Mouse (Mus musculus) hindbrain, embryonic 10.5 days (tissue): Measurements from ENCODE around the gene Izumo2. TPM values are rescaled to one million over a fixed set of nuclear protein-coding genes. Genes with fewer than 3 reads are reported as not detected.
A peak's percentile ranks its signal among the peaks of the same experiment; 100 is the strongest.
"Not testable (repeated sequence)": the region's sequence is repeated elsewhere in the genome, so short reads cannot be mapped to it uniquely, and the experiment has no call there.

Experiments used
- DNase-seq: peaks from one replicate; pipeline ENCODE4 v3.0.0-alpha.2; 2017; ENCODE audit warnings: low spot score
- H3K27ac ChIP-seq: fragments of 300-500 bp; sonication (generic); 2 replicates; pipeline ENCODE4 v1.5.1; 2016; ENCODE audit warnings: mild to moderate bottlenecking, moderate library complexity
- H3K27me3 ChIP-seq: fragments of 300-500 bp; sonication (generic); 2 replicates; pipeline ENCODE4 v1.6.1; 2016; ENCODE audit warnings: mild to moderate bottlenecking; ENCODE audit not compliant: poor library complexity, insufficient read depth, severe bottlenecking
- H3K36me3 ChIP-seq: fragments of 300-500 bp; sonication (generic); 2 replicates; pipeline ENCODE4 v1.6.1; 2016; ENCODE audit warnings: mild to moderate bottlenecking, moderate library complexity
- H3K4me1 ChIP-seq: fragments of 300-500 bp; sonication (generic); replicated peaks from 2 replicates; pipeline ENCODE4 v1.6.1; 2016; ENCODE audit warnings: mild to moderate bottlenecking
- H3K4me3 ChIP-seq: fragments of 300-500 bp; sonication (generic); 2 replicates; pipeline ENCODE4 v1.5.1; 2016; ENCODE audit warnings: mild to moderate bottlenecking, moderate library complexity
- H3K9me3 ChIP-seq: fragments of 300-500 bp; sonication (generic); 2 replicates; pipeline ENCODE4 v1.6.1; 2016; ENCODE audit warnings: mild to moderate bottlenecking, moderate library complexity
- WGBS: fragments of 180-500 bp; shearing (Covaris S2); methylation state at CpG from one replicate; pipeline ENCODE4 v1.1.7; 2016; 5-methylcytosine and 5-hydroxymethylcytosine counted together
- polyA plus RNA-seq: library from polyadenylated mRNA; unstranded; fragments of >200 nt; fragmentation: Nextera tagmentation; extraction: Ambion mirVana; gene quantifications from 2 replicates; pipeline ENCODE4 v1.2.1, GENCODE M21; 2016

Gene Izumo2
- polyA plus RNA-seq, 1 experiment from 2014 or later = not detected

GRCm38 (mm10) chr7:44744270-44744669 lies 35.7 kb downstream of the Izumo2 start:
- 34% methylated on average over 9 of the region's 9 CpGs for WGBS
- H3K27ac ChIP-seq = 0 out of 2 replicates have a peak overlapping the region, but pooled peaks have one; percentile 9
- no peak for DNase-seq

GRCm38 (mm10) chr7:44745076-44745475 lies 36.5 kb downstream of the Izumo2 start:
- Histone ChIP-seq H3K27me3 (no peaks in the 10 kb centered on the region), H3K4me1 (peaks cover 36% of the 10 kb centered on the region), H3K9me3 (no peaks in the 10 kb centered on the region), H3K27ac (peak overlapping the region; percentile 82), H3K36me3 (no peaks in the 10 kb centered on the region), H3K4me3 (peak overlapping the region; percentile 59)
- under 1% methylated on average over 18 of the region's 18 CpGs for WGBS
- peak; percentile 85 for DNase-seq

More at GRCm38 (mm10) chr7:44744270-44744669, 35.7 kb downstream of the Izumo2 start:
- peaks cover 32% of the 10 kb centered on the region for H3K4me1 ChIP-seq
- no peaks in the 10 kb centered on the region for H3K9me3 ChIP-seq
- 0 out of 2 replicates have a peak, but pooled peaks cover 3% of the 10 kb centered on the region for H3K36me3 ChIP-seq
- H3K4me3 ChIP-seq = peak overlapping the region; percentile 59
- H3K27me3 ChIP-seq = no peaks in the 10 kb centered on the region

GRCm38 (mm10) chr7:44747115-44747514 lies 38.6 kb downstream of the Izumo2 start:
- DNase-seq = no peak
- peaks cover 3% of the 10 kb centered on the region for H3K36me3 ChIP-seq
- peaks cover 36% of the 10 kb centered on the region for H3K4me1 ChIP-seq
- H3K27me3 ChIP-seq = no peaks in the 10 kb centered on the region
- H3K9me3 ChIP-seq = no peaks in the 10 kb centered on the region
- WGBS = 70% methylated on average over 4 of the region's 4 CpGs
- peak overlapping the region; percentile 75; the same call in 1 of the 2 replicates for H3K4me3 ChIP-seq
- H3K27ac ChIP-seq = no peak overlapping the region

- no peaks in the 10 kb centered on the region for H3K9me3 ChIP-seq
- peaks cover 36% of the 10 kb centered on the region for H3K4me1 ChIP-seq
- H3K4me3 ChIP-seq = peak within 1 kb of the TSS; percentile 75
- peaks cover 16% of the 10 kb centered on the region for H3K36me3 ChIP-seq
- H3K27ac ChIP-seq = peak within 1 kb of the TSS; percentile 91
- H3K27me3 ChIP-seq = no peaks in the 10 kb centered on the region
- DNase-seq = peak; percentile 95
- under 1% methylated on average over 44 of the region's 44 CpGs for WGBS
Observed at GRCm38 (mm10) chr7:44748101-44749044, 39.8 kb downstream of the Izumo2 start, which contains the start of gene Vrk3. Vrk3 (plus strand) TSS chr7:44748413.

GRCm38 (mm10) chr7:44750950-44751349 lies 42.4 kb downstream of the Izumo2 start, which contains the start of gene Zfp473:
Zfp473 (minus strand) TSS chr7:44751050.
- H3K4me3 ChIP-seq = not testable (repeated sequence)
- 86% methylated on average over 1 of the region's 1 CpGs for WGBS

GRCm38 (mm10) chr7:44757164-44757563 lies 48.6 kb downstream of the Izumo2 start:
- Histone ChIP-seq H3K4me1 (no peaks in the 10 kb centered on the region), H3K36me3 (peaks cover 97% of the 10 kb centered on the region), H3K9me3 (no peaks in the 10 kb centered on the region), H3K4me3 (no peak overlapping the region), H3K27ac (no peak overlapping the region), H3K27me3 (no peaks in the 10 kb centered on the region)
- no peak for DNase-seq
- 88% methylated on average over 2 of the region's 2 CpGs for WGBS

More at GRCm38 (mm10) chr7:44750950-44751349, 42.4 kb downstream of the Izumo2 start, which contains the start of gene Zfp473:
- H3K36me3 ChIP-seq = peaks cover 42% of the 10 kb centered on the region
- not testable (repeated sequence) for H3K27ac ChIP-seq, H3K9me3 ChIP-seq, H3K27me3 ChIP-seq, DNase-seq
- H3K4me1 ChIP-seq = peaks cover 19% of the 10 kb centered on the region

GRCm38 (mm10) chr7:44760366-44760765 lies 51.8 kb downstream of the Izumo2 start:
- Histone ChIP-seq H3K4me1 (no peaks in the 10 kb centered on the region), H3K4me3 (no peak overlapping the region), H3K36me3 (peaks cover 93% of the 10 kb centered on the region), H3K27me3 (no peaks in the 10 kb centered on the region), H3K27ac (no peak overlapping the region), H3K9me3 (no peaks in the 10 kb centered on the region)
- no peak for DNase-seq

GRCm38 (mm10) chr7:44768129-44768528 lies 59.6 kb downstream of the Izumo2 start:
- H3K36me3 ChIP-seq = peaks cover 94% of the 10 kb centered on the region
- no peak overlapping the region for H3K27ac ChIP-seq
- no peak for DNase-seq
- H3K4me3 ChIP-seq = no peak overlapping the region
- H3K27me3 ChIP-seq = no peaks in the 10 kb centered on the region
- H3K4me1 ChIP-seq = no peaks in the 10 kb centered on the region
- 87% methylated on average over 5 of the region's 5 CpGs for WGBS
- H3K9me3 ChIP-seq = no peaks in the 10 kb centered on the region

Other genes starting within 250 kb of the Izumo2 start
- 0.78 and 1.8 TPM in 2 replicates for gene Aspdh, start 243.4 kb upstream of the Izumo2 start, polyA plus RNA-seq
- 86.2 and 89.2 TPM in 2 replicates for gene Josd2, start 240.8 kb upstream of the Izumo2 start, polyA plus RNA-seq
- gene Emc10, start 212.2 kb upstream of the Izumo2 start, polyA plus RNA-seq = 102 and 122 TPM in 2 replicates
- 17.1 and 20.5 TPM in 2 replicates for gene Fam71e1, start 212.2 kb upstream of the Izumo2 start, polyA plus RNA-seq
- gene Mybpc2, start 184.1 kb upstream of the Izumo2 start, polyA plus RNA-seq = 0.10 and 0.12 TPM in 2 replicates
- 0.09 TPM in 1 of 2 replicates, not detected in the other for gene Spib, start 176.7 kb upstream of the Izumo2 start, polyA plus RNA-seq
- gene Pold1, start 159.9 kb upstream of the Izumo2 start, polyA plus RNA-seq = 133 and 161 TPM in 2 replicates
- 83.2 and 94.9 TPM in 2 replicates for gene Nr1h2, start 154.8 kb upstream of the Izumo2 start, polyA plus RNA-seq
- 0.38 and 0.86 TPM in 2 replicates for gene Napsa, start 136.4 kb upstream of the Izumo2 start, polyA plus RNA-seq
- 1.3 and 1.5 TPM in 2 replicates for gene Kcnc3, start 118.1 kb upstream of the Izumo2 start, polyA plus RNA-seq
- 1.5 and 2.4 TPM in 2 replicates for gene Myh14, start 37.9 kb upstream of the Izumo2 start, polyA plus RNA-seq
- 45.3 and 46.6 TPM in 2 replicates for gene Vrk3, start 39.7 kb downstream of the Izumo2 start, polyA plus RNA-seq
- gene Zfp473, start 42.3 kb downstream of the Izumo2 start, polyA plus RNA-seq = 3.6 and 4.0 TPM in 2 replicates
- 135 and 158 TPM in 2 replicates for gene Nup62, start 107.3 kb downstream of the Izumo2 start, polyA plus RNA-seq
- gene Il4i1, start 107.6 kb downstream of the Izumo2 start, polyA plus RNA-seq = 1.7 and 1.9 TPM in 2 replicates
- gene Atf5, start 107.9 kb downstream of the Izumo2 start, polyA plus RNA-seq = 4.6 TPM in 2 replicates
- gene Akt1s1, start 140.2 kb downstream of the Izumo2 start, polyA plus RNA-seq = 81.7 and 93.3 TPM in 2 replicates
- gene Tbc1d17, start 140.3 kb downstream of the Izumo2 start, polyA plus RNA-seq = 77.1 and 91.1 TPM in 2 replicates
- 36.3 and 40.2 TPM in 2 replicates for gene Pnkp, start 148.4 kb downstream of the Izumo2 start, polyA plus RNA-seq
- gene Ptov1, start 161.0 kb downstream of the Izumo2 start, polyA plus RNA-seq = 478 and 579 TPM in 2 replicates
- gene Med25, start 184.0 kb downstream of the Izumo2 start, polyA plus RNA-seq = 187 and 223 TPM in 2 replicates
- gene Fuz, start 187.3 kb downstream of the Izumo2 start, polyA plus RNA-seq = 24.4 and 28.4 TPM in 2 replicates
- gene Ap2a1, start 220.8 kb downstream of the Izumo2 start, polyA plus RNA-seq = 80.7 and 93.1 TPM in 2 replicates
- gene Tsks, start 234.5 kb downstream of the Izumo2 start, polyA plus RNA-seq = 0.08 TPM in 1 of 2 replicates, not detected in the other